Mouse (Mus musculus) bone marrow, adult 2 months (tissue): ENCODE data around the gene Cd79a.

Source experiments
- CTCF ChIP-seq: fragments of 200-500 bp; IDR thresholded peaks from 2 replicates; pipeline ENCODE4 v1.5.1; 2011; ENCODE audit warnings: low read length, control low read depth; ENCODE audit not compliant: control insufficient read depth, insufficient read depth
- POLR2A ChIP-seq: fragments of 200-500 bp; IDR thresholded peaks from 2 replicates; pipeline ENCODE4 v1.6.1; 2011; ENCODE audit warnings: low read depth, mild to moderate bottlenecking, control low read depth, low read length, borderline replicate concordance; ENCODE audit not compliant: control insufficient read depth

GRCm38 (mm10) chr7:24930475-24930874, 33.3 kb downstream of the Cd79a start:
- TF ChIP-seq POLR2A (no peak), CTCF (no peak)
